Mouse (Mus musculus) right cerebral cortex, adult 2 months (tissue): ENCODE measurements around the gene Aldh2.
"Not testable (repeated sequence)": the region's sequence is repeated elsewhere in the genome, so short reads cannot be mapped to it uniquely, and the experiment has no call there.

ENCODE experiments used
- DNase-seq, 2 experiments: peaks; one replicate each; pipeline ENCODE4 v3.0.0; 2021 to 2022; ENCODE audit warnings: low spot score in 2 of 2

Aldh2 gene

DNA sequence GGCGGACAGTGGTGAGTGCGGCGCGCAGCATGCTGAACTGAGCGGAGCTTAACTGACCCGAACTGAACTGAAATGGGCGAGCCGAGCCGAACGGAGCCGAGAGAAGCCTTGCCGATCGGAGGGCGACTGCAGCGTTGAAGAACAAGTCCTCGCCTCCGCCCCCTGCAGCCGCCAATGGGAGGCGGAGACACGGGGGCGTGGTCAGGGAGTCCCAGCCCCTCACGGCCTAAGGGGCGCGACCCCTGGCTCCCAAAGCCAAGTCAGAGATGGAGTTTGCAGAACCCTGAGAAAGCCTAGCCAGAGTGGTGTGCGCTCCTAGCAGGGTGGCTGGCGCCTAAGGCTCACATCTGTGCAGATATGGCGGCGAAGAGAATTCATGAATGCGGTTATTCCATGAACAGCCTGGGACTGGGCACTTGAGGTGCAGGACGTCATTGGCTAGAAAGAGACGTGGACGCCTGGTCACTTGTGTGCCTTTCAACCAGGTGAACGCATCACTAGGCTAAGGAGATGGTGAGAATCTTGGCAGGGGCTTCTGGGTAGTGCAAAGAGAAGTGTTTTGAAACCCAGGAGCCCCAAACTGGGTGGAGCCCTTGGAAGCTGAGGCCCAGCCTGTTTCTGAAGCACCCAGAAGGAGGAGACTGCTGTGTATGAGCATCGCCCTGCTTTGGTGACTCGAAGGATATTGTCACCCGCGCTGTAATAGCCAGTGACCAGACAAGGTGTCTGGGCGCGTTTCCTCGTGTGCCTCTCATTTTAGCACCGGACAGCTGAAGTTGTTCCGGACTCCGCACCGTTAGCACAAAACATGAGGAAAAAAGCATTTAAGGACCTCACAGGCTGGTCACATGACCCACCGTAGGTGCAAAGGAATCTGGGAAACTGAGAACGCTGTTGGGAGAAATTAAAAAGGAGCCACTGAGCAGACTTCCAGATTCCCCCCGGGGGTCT, at the start of gene Aldh2:
Gene Aldh2, minus strand, starts transcription at position 374 of the 951 bp plus-strand sequence.
- DNase-seq = peak; percentile 74 to 77

DNA sequence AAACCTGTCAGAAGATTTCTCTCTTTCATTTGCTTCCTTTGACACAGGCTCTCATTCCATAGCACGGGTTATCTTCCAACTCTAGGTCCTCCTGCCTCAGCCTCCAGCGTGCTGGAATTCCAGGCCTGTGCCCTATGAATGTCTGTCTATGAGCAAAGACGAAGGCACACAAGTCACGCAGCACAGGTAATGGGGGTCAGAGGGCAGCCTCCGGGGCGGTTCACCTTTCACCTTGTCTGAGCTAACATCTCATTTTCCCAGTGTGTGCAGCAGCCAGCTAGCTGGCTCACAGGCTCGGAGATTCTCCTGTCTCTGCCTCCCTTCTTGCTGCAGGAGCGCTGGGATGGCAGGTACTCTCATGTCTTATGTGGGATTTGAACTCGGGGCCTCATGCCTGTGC, 46.0 kb upstream of the Aldh2 start:
- no peak for DNase-seq

- DNase-seq = no peak
These were observed 43.7 kb upstream of the Aldh2 start for GRCm38 (mm10) chr5:121637296-121637695.

- DNase-seq = no peak
These were observed 41.0 kb upstream of the Aldh2 start for GRCm38 (mm10) chr5:121634668-121635067.

- no peak for DNase-seq
These were observed 39.2 kb upstream of the Aldh2 start for GRCm38 (mm10) chr5:121632804-121633203.

DNA sequence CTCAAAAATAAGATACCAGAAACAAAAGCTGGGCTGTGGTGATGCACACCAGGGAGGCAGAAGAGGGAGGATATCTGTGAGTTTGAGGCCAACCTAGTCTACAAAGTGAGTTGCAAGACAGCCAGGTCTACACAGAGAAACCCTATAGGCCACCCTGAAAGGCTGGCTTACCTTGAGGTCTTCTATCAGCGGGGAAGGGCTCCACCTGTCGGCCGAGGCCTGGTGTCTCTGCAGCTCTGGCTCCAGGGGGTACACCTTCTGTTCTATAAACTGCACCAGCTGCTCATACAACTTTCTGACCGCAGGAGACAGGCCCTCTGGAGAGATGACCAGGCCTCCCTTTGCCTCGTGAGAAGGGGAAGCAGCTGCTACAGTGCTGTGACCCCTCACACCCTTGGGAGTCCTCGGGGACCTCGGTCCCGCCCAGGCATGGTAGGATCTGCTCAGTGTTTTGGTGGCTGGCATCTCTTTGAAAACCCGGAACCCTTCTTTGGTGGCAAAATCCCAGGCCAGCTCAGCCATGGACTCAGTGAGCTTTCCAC, 37.6 kb upstream of the Aldh2 start:
- DNase-seq = not testable (repeated sequence)

DNA sequence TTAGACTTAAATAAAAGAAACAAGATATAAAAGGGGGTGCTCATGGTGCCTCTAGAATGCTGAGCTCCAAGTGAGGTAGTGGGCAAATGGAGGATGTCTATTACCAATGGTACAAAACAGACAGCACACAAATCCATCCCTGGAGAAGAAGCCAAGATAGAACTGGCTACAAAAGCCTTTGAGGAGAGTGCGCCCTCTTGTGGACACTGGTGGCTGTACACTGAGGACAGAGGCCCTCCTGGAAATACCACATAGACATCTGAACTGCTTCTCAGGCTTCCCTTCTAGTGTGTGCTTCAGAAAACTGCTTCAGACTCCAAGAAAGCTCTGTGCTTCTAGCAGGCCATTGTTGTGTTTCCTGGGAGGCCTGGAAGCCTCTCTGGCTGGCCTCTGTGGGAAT, 34.2 kb upstream of the Aldh2 start:
- peak; percentile 71 to 80 for DNase-seq

- no peak for DNase-seq
These were observed 29.6 kb upstream of the Aldh2 start for GRCm38 (mm10) chr5:121623241-121623640.

GRCm38 (mm10) chr5:121621102-121621501, 27.5 kb upstream of the Aldh2 start:
- DNase-seq = no peak

GRCm38 (mm10) chr5:121618592-121619513, 25.2 kb upstream of the Aldh2 start, which contains the start of gene Acad12:
Gene Acad12 (minus strand): TSS chr5:121618938.
- peak; percentile 70 to 75 for DNase-seq

- DNase-seq = not testable (repeated sequence)
These were observed 21.3 kb upstream of the Aldh2 start for GRCm38 (mm10) chr5:121614921-121615320.

GRCm38 (mm10) chr5:121612036-121612435, 18.4 kb upstream of the Aldh2 start:
- DNase-seq = no peak

DNA sequence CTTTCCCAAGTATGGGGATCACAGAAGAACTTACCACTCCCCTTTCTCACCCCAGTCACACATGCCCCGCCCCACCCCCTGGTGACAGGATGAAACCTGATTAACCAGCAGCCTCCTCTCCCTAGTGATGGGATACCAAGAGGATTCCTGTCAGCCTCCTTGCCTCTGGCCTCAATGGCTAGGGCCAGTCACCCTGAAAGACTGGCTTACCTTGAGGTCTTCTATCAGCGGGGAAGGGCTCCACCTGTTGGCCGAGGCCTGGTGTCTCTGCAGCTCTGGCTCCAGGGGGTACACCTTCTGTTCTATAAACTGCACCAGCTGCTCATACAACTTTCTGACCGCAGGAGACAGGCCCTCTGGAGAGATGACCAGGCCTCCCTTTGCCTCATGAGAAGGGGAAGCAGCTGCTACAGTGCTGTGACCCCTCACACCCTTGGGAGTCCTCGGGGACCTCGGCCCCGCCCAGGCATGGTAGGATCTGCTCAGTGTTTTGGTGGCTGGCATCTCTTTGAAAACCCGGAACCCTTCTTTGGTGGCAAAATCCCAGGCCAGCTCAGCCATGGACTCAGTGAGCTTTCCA, 16.0 kb upstream of the Aldh2 start:
- DNase-seq = not testable (repeated sequence)

GRCm38 (mm10) chr5:121606151-121606550, 12.5 kb upstream of the Aldh2 start:
- peak; percentile 84 to 86 for DNase-seq

- DNase-seq = not testable (repeated sequence)
These were observed 10.2 kb upstream of the Aldh2 start for GRCm38 (mm10) chr5:121603815-121604214.

GRCm38 (mm10) chr5:121601547-121602299, 8.1 kb upstream of the Aldh2 start:
- peak; percentile 90 to 94 for DNase-seq

DNA sequence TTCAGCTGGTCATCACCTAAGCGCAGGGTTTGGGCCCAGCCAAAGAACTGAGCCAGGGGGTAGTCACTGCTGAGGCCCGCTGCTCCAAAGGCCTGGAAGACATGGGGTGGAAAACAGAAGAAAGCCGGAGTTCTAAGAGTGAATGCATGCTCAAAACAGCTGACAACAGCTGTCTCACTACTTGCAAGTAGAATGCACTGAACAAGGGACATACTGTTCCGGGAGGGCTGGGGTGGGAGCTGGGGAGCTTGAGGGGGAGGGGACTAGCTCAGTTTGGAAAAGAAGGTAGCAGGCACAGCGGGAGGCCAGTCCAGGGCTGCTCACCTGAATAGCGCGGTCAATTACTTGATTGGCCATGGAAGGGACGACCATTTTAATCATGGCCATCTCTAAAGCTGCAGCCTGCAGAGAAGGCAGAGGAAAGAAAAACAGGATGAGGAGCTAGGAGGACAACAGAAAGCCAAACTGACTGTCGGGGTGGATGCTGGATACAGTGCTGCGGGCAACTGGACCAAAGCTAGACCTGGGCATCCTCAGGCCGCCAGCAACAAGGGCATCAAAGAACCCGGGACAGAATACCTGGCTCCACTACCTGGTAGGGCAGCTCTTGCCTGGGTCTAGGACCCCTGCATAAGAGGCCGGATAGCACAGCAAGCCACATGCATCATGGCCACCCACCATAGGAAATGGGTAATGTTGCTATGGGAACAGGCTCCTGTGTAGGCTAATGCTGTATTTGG, 5.4 kb upstream of the Aldh2 start:
- no peak for DNase-seq

- DNase-seq = no peak
These were observed 4.4 kb upstream of the Aldh2 start for GRCm38 (mm10) chr5:121597991-121598537.

DNA sequence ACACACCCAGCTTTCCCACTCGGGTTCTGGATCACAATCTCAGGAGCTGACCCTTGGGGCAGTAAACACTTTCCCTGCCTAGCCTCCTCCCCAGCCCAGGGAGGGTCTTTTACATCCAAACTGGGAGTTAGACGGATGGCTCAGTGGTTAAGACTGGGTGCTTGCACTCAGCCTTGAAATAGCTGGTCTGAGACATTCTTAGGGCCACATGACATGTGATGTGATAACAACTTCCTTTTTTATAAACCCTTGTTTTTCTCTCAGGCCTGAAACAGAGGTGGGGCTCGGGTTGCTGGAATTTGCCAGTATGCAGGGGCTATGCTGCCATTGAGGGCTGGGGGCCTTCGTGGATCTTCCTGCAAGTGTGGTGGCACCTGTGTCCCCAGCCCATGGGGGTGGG, 3.7 kb upstream of the Aldh2 start:
- no peak for DNase-seq

GRCm38 (mm10) chr5:121596226-121596625, 2.6 kb upstream of the Aldh2 start:
- DNase-seq = no peak
